Mouse (Mus musculus): ENCODE measurements at regions not wholly inside any gene's neighbourhood (a gene's known extent, or its start where the extent isn't known, plus 50 kb on each side); places are given as distances from the start of the nearest gene placed in this dataset.

GRCm38 (mm10) chr14:80362024-80362622 lies 378.2 kb downstream of the Olfm4 start:
- TF ChIP-seq CTCF (IDR thresholded peaks at IDR 0.05) (no peak), POLR2A (IDR thresholded peaks at IDR 0.05; ENCODE audit: insufficient read depth, low read depth, low read length) (no peak)
